In genomic region chr4:123282500-123282899, GRCm38 (mm10) we compare ENCODE assay signal across 8 mouse cellular contexts. TPM values are rescaled to one million over a fixed set of nuclear protein-coding genes. Genes with fewer than 3 reads are reported as not detected.
DNase-seq lines count a peak whose midpoint lies in the region; ATAC-seq and TF ChIP-seq lines count a peak whose summit lies in the region.

No protein-coding gene starts in this region.

- H3K9ac ChIP-seq in heart, embryonic 12.5 days, result peak overlapping the region; percentile 64
- peak overlapping the region; percentile 66 for H3K9ac ChIP-seq in kidney, embryonic 16.5 days (replicated peaks; ENCODE audit: low read length)
- peak overlapping the region; percentile 52; the same call in 1 of the 2 replicates for H3K9ac ChIP-seq in liver, adult 2 months (ENCODE audit: low read depth, low read length)

- TF ChIP-seq POLR2A in liver, adult 2 months (IDR thresholded peaks at IDR 0.05; ENCODE audit: extremely low read depth, insufficient read depth, low read length), result peak; percentile 82

- peak overlapping the region; percentile 67 for H3K4me3 ChIP-seq in erythroblast, embryonic 14.5 days (replicated peaks)
- H3K4me3 ChIP-seq in heart, embryonic 12.5 days, result peak overlapping the region; percentile 66
- peak overlapping the region; percentile 69 for H3K4me3 ChIP-seq in kidney, embryonic 16.5 days (ENCODE audit: low read length)
- peak overlapping the region; percentile 73 for H3K4me3 ChIP-seq in liver, adult 2 months (ENCODE audit: insufficient read depth, low read depth, low read length)

- peak overlapping the region; percentile 46 for H3K4me2 ChIP-seq in heart, embryonic 12.5 days
- peak overlapping the region; percentile 94 for H3K4me2 ChIP-seq in kidney, embryonic 16.5 days (replicated peaks; ENCODE audit: low read depth, low read length)

- H3K9me3 ChIP-seq in erythroblast, embryonic 14.5 days (ENCODE audit: control insufficient read depth, low read length), result no peaks in the 10 kb centered on the region
- H3K9me3 ChIP-seq in heart, embryonic 12.5 days (replicated peaks), result no peaks in the 10 kb centered on the region
- H3K9me3 ChIP-seq in kidney, embryonic 16.5 days (ENCODE audit: low read length), result no peaks in the 10 kb centered on the region

- peak; percentile 80 for TF ChIP-seq CTCF in liver, adult 2 months (IDR thresholded peaks at IDR 0.05; ENCODE audit: low read depth, low read length)

- H3K27ac ChIP-seq in heart, embryonic 12.5 days (ENCODE audit: poor library complexity, severe bottlenecking), result peak overlapping the region; percentile 60; the same call in 1 of the 2 replicates
- peak overlapping the region; percentile 27; the same call in 1 of the 2 replicates for H3K27ac ChIP-seq in kidney, embryonic 16.5 days (ENCODE audit: low read length)
- H3K27ac ChIP-seq in liver, adult 2 months (replicated peaks; ENCODE audit: insufficient read depth, low read depth, low read length), result peak overlapping the region; percentile 64

- H3K27me3 ChIP-seq in erythroblast, embryonic 14.5 days (ENCODE audit: control insufficient read depth), result no peaks in the 10 kb centered on the region
- no peaks in the 10 kb centered on the region for H3K27me3 ChIP-seq in heart, embryonic 12.5 days (replicated peaks)
- no peaks in the 10 kb centered on the region for H3K27me3 ChIP-seq in kidney, embryonic 16.5 days (ENCODE audit: insufficient read depth, low read length)
- H3K27me3 ChIP-seq in liver, adult 2 months (ENCODE audit: control insufficient read depth, insufficient read depth, low read length), result no peaks in the 10 kb centered on the region

- peaks cover 40% of the 10 kb centered on the region for H3K36me3 ChIP-seq in erythroblast, embryonic 14.5 days (ENCODE audit: control insufficient read depth)
- H3K36me3 ChIP-seq in heart, embryonic 12.5 days, result peaks cover 19% of the 10 kb centered on the region
- H3K36me3 ChIP-seq in kidney, embryonic 16.5 days (ENCODE audit: insufficient read depth, low read length), result peaks cover 8% of the 10 kb centered on the region
- H3K36me3 ChIP-seq in liver, adult 2 months (ENCODE audit: control insufficient read depth, insufficient read depth, low read length), result peaks cover 9% of the 10 kb centered on the region; the same call in 1 of the 2 replicates

- peaks cover 46% of the 10 kb centered on the region for H3K4me1 ChIP-seq in erythroblast, embryonic 14.5 days (ENCODE audit: control insufficient read depth)
- peaks cover 37% of the 10 kb centered on the region for H3K4me1 ChIP-seq in heart, embryonic 12.5 days (replicated peaks)
- peaks cover 27% of the 10 kb centered on the region for H3K4me1 ChIP-seq in kidney, embryonic 16.5 days (ENCODE audit: insufficient read depth, low read length)
- H3K4me1 ChIP-seq in liver, adult 2 months (ENCODE audit: control insufficient read depth, insufficient read depth, low read length), result peaks cover 14% of the 10 kb centered on the region

- WGBS in heart, embryonic 12.5 days, result under 1% methylated on average over 25 of the region's 25 CpGs
- 0% methylated on average over 25 of the region's 25 CpGs for WGBS in kidney, embryonic 16.5 days
- WGBS in liver, adult 2 months, result under 1% methylated on average over 25 of the region's 25 CpGs

- peaks cover 10% of the 10 kb centered on the region; the same call in 1 of the 2 replicates for H3K79me2 ChIP-seq in liver, adult 2 months (ENCODE audit: control insufficient read depth, insufficient read depth, low read length)

- DNase-seq in CD4-positive, CD25-positive, alpha-beta regulatory T cell, adult 2 months (ENCODE audit: low read depth, low spot score), result peak; percentile 91
- peak; percentile 49 for DNase-seq in brain, embryonic 18.5 days (ENCODE audit: low read depth, low spot score)
- peak; percentile 76 for DNase-seq in liver, adult 2 months (ENCODE audit: extremely low read depth, low read depth, low spot score)
- DNase-seq in spleen, postnatal 36 days (ENCODE audit: low spot score in 2 of 2), result peak; percentile 94

- peak; percentile 94 for ATAC-seq in heart, embryonic 12.5 days (ENCODE audit: insufficient number of reproducible peaks, low FRiP score)
- peak; percentile 97 for ATAC-seq in kidney, embryonic 16.5 days (ENCODE audit: low FRiP score, low TSS enrichment)
- peak; percentile 92 for ATAC-seq in monocyte, adult 5-6 weeks (replicated peaks; ENCODE audit: insufficient number of reproducible peaks, low FRiP score, low TSS enrichment, poor library complexity, severe bottlenecking)

RNA-seq across cellular contexts. Expression of gene Pabpc4, which starts 20.3 kb away (rescaled TPM):
- polyA plus RNA-seq in erythroblast, embryonic 14.5 days (2012), result 693 and 748 TPM in 2 replicates
- 62.7 and 63.0 TPM in 2 replicates for polyA plus RNA-seq in heart, embryonic 12.5 days (2016; fragmentation: Nextera tagmentation; extraction: Ambion mirVana)
- polyA plus RNA-seq in kidney, embryonic 16.5 days (2015; fragmentation: Nextera tagmentation; extraction: Ambion mirVana), result 45.0 and 47.7 TPM in 2 replicates
- 25.3 and 41.9 TPM in 2 replicates for total RNA-seq in liver, adult 2 months (2014; rRNA removed)
- polyA plus RNA-seq in liver, adult 2 months (2012; rRNA removed), result 40.8 and 54.4 TPM in 2 replicates
- 23.4 to 30.7 TPM (median 23.8 TPM) in 3 replicates for total RNA-seq in monocyte, adult 5-6 weeks (2017)

RNA-seq across cellular contexts. Expression of gene Oxct2a, which starts 40.9 kb away (rescaled TPM):
- not detected in 2 replicates for polyA plus RNA-seq in erythroblast, embryonic 14.5 days (2012)
- polyA plus RNA-seq in heart, embryonic 12.5 days (2016; fragmentation: Nextera tagmentation; extraction: Ambion mirVana), result not detected in 2 replicates
- 0.16 TPM in 1 of 2 replicates, not detected in the other for polyA plus RNA-seq in kidney, embryonic 16.5 days (2015; fragmentation: Nextera tagmentation; extraction: Ambion mirVana)
- not detected in 2 replicates for total RNA-seq in liver, adult 2 months (2014; rRNA removed)
- not detected in 2 replicates for polyA plus RNA-seq in liver, adult 2 months (2012; rRNA removed)
- not detected in 3 replicates for total RNA-seq in monocyte, adult 5-6 weeks (2017)

RNA-seq across cellular contexts. Expression of gene Heyl, which starts 49.1 kb away (rescaled TPM):
- not detected in 2 replicates for polyA plus RNA-seq in erythroblast, embryonic 14.5 days (2012)
- polyA plus RNA-seq in heart, embryonic 12.5 days (2016; fragmentation: Nextera tagmentation; extraction: Ambion mirVana), result 6.8 and 7.3 TPM in 2 replicates
- 48.8 and 50.7 TPM in 2 replicates for polyA plus RNA-seq in kidney, embryonic 16.5 days (2015; fragmentation: Nextera tagmentation; extraction: Ambion mirVana)
- 0.28 and 0.60 TPM in 2 replicates for total RNA-seq in liver, adult 2 months (2014; rRNA removed)
- 1.0 and 1.4 TPM in 2 replicates for polyA plus RNA-seq in liver, adult 2 months (2012; rRNA removed)
- total RNA-seq in monocyte, adult 5-6 weeks (2017), result 0.10 TPM in 1 of 3 replicates, not detected in the others

Comparison
In these comparisons a context has a peak if more than half of its experiments do, and no peak if none do; other contexts are left out.
1. Peak in every context shown above with its lines: DNase-seq, ATAC-seq, H3K4me3 ChIP-seq and H3K27ac ChIP-seq.
2. RNA of gene Pabpc4, which starts 20.3 kb away (polyA plus RNA-seq): 693 to 748 TPM in erythroblast, embryonic 14.5 days; 62.7 to 63.0 TPM in heart, embryonic 12.5 days, 40.8 to 54.4 TPM in liver, adult 2 months and 45.0 to 47.7 TPM in kidney, embryonic 16.5 days; every median in the first group is over 10 times any median in the second.